Mouse (Mus musculus) erythroblast, embryonic 14.5 days (primary cell): ENCODE results near the gene Prkce. TPM values are rescaled to one million over a fixed set of nuclear protein-coding genes. Genes with fewer than 3 reads are reported as not detected.

Source experiments
- H3K27me3 ChIP-seq: 2 replicates; pipeline ENCODE4 v1.6.1; 2012; ENCODE audit warnings: inconsistent platforms; ENCODE audit not compliant: control insufficient read depth
- H3K36me3 ChIP-seq: 2 replicates; pipeline ENCODE4 v1.6.1; 2012; ENCODE audit warnings: mild to moderate bottlenecking, inconsistent platforms; ENCODE audit not compliant: control insufficient read depth
- H3K4me1 ChIP-seq: 2 replicates; pipeline ENCODE4 v1.6.1; 2012; ENCODE audit warnings: inconsistent platforms; ENCODE audit not compliant: control insufficient read depth
- H3K4me3 ChIP-seq: replicated peaks from 2 replicates; pipeline ENCODE3; 2012; ENCODE audit warnings: moderate library complexity, mild to moderate bottlenecking, inconsistent platforms
- H3K9me3 ChIP-seq: 2 replicates; pipeline ENCODE4 v1.6.1; 2012; ENCODE audit warnings: low read length, inconsistent platforms, mixed read lengths; ENCODE audit not compliant: control insufficient read depth
- GATA1 ChIP-seq: IDR thresholded peaks from 2 replicates; pipeline ENCODE4 v1.6.1; 2012; ENCODE audit warnings: low read length, inconsistent platforms, mixed read lengths
- TAL1 ChIP-seq: IDR thresholded peaks from 3 replicates; pipeline ENCODE4 v1.6.1; 2012; ENCODE audit warnings: low read length, inconsistent platforms, mixed read lengths
- polyA plus RNA-seq: library from polyadenylated mRNA; stranded (reverse); fragments of >175 nt; gene quantifications from 2 replicates; pipeline ENCODE4 v1.2.3, GENCODE M21; 2012

Prkce gene
- polyA plus RNA-seq, 1 experiment, result 0.04 TPM

GRCm38 (mm10) chr17:86254978-86255377 is 87.4 kb downstream of the Prkce start:
- Histone ChIP-seq H3K36me3 (no peaks in the 10 kb centered on the region), H3K4me3 (no peak overlapping the region), H3K4me1 (no peaks in the 10 kb centered on the region), H3K27me3 (no peaks in the 10 kb centered on the region), H3K9me3 (peaks cover 5% of the 10 kb centered on the region; the same call in 1 of the 2 replicates)
- TF ChIP-seq GATA1, result no peak
- no peak for TF ChIP-seq TAL1

- TF ChIP-seq GATA1 (no peak), TAL1 (no peak)
- H3K27me3 ChIP-seq, result no peaks in the 10 kb centered on the region
- H3K36me3 ChIP-seq, result no peaks in the 10 kb centered on the region
- H3K4me1 ChIP-seq, result no peaks in the 10 kb centered on the region
- peaks cover 5% of the 10 kb centered on the region; the same call in 1 of the 2 replicates for H3K9me3 ChIP-seq
- no peak overlapping the region for H3K4me3 ChIP-seq
Observed at GRCm38 (mm10) chr17:86256730-86257131, 89.1 kb downstream of the Prkce start.

GRCm38 (mm10) chr17:86261067-86261466 is 93.5 kb downstream of the Prkce start:
- Histone ChIP-seq H3K27me3 (no peaks in the 10 kb centered on the region), H3K36me3 (no peaks in the 10 kb centered on the region), H3K4me3 (no peak overlapping the region), H3K9me3 (no peaks in the 10 kb centered on the region), H3K4me1 (no peaks in the 10 kb centered on the region)
- TF ChIP-seq TAL1, result no peak
- TF ChIP-seq GATA1, result no peak

- H3K36me3 ChIP-seq, result no peaks in the 10 kb centered on the region
- no peaks in the 10 kb centered on the region for H3K9me3 ChIP-seq
- TF ChIP-seq GATA1 (no peak), TAL1 (no peak)
- H3K4me1 ChIP-seq, result no peaks in the 10 kb centered on the region
- H3K4me3 ChIP-seq, result no peak overlapping the region
- no peaks in the 10 kb centered on the region for H3K27me3 ChIP-seq
Observed at GRCm38 (mm10) chr17:86263985-86264649, 96.5 kb downstream of the Prkce start.

- H3K9me3 ChIP-seq, result no peaks in the 10 kb centered on the region
- no peak for TF ChIP-seq GATA1
- TF ChIP-seq TAL1, result no peak
- H3K4me1 ChIP-seq, result no peaks in the 10 kb centered on the region
- no peaks in the 10 kb centered on the region for H3K36me3 ChIP-seq
- H3K27me3 ChIP-seq, result no peaks in the 10 kb centered on the region
- no peak overlapping the region for H3K4me3 ChIP-seq
Observed at GRCm38 (mm10) chr17:86266051-86266450, 98.5 kb downstream of the Prkce start.

GRCm38 (mm10) chr17:86267126-86267760 is 99.7 kb downstream of the Prkce start:
- Histone ChIP-seq H3K27me3 (no peaks in the 10 kb centered on the region), H3K4me3 (no peak overlapping the region), H3K9me3 (no peaks in the 10 kb centered on the region), H3K36me3 (no peaks in the 10 kb centered on the region), H3K4me1 (no peaks in the 10 kb centered on the region)
- TF ChIP-seq GATA1 (no peak), TAL1 (no peak)

- Histone ChIP-seq H3K4me1 (no peaks in the 10 kb centered on the region), H3K36me3 (no peaks in the 10 kb centered on the region), H3K9me3 (no peaks in the 10 kb centered on the region), H3K4me3 (no peak overlapping the region), H3K27me3 (no peaks in the 10 kb centered on the region)
- TF ChIP-seq TAL1, result no peak
- no peak for TF ChIP-seq GATA1
Observed at GRCm38 (mm10) chr17:86269639-86270038, 102.1 kb downstream of the Prkce start.

- H3K4me1 ChIP-seq, result no peaks in the 10 kb centered on the region
- H3K27me3 ChIP-seq, result no peaks in the 10 kb centered on the region
- TF ChIP-seq TAL1 (no peak), GATA1 (no peak)
- no peaks in the 10 kb centered on the region for H3K36me3 ChIP-seq
- H3K9me3 ChIP-seq, result no peaks in the 10 kb centered on the region
- no peak overlapping the region for H3K4me3 ChIP-seq
Observed at GRCm38 (mm10) chr17:86270523-86270922, 102.9 kb downstream of the Prkce start.

GRCm38 (mm10) chr17:86271277-86271676 is 103.7 kb downstream of the Prkce start:
- Histone ChIP-seq H3K36me3 (no peaks in the 10 kb centered on the region), H3K4me1 (no peaks in the 10 kb centered on the region), H3K9me3 (no peaks in the 10 kb centered on the region), H3K4me3 (no peak overlapping the region), H3K27me3 (no peaks in the 10 kb centered on the region)
- TF ChIP-seq TAL1 (no peak), GATA1 (no peak)
